Mouse (Mus musculus) embryo, embryonic 11.5 days (tissue): Measurements from ENCODE around the gene Olfr52.
"Not testable (repeated sequence)": the region's sequence is repeated elsewhere in the genome, so short reads cannot be mapped to it uniquely, and the experiment has no call there.

Experiments
- DNase-seq: peaks from one replicate; pipeline ENCODE4 v3.0.0-alpha.2; 2012; ENCODE audit warnings: low read depth, low spot score

Gene Olfr52

GRCm38 (mm10) chr2:86185583-86185982 is at the start of gene Olfr52:
Gene Olfr52, minus strand, starts transcription at chr2:86185683.
- no peak for DNase-seq

GRCm38 (mm10) chr2:86231301-86231700 is 45.8 kb upstream of the Olfr52 start, which contains the start of gene Olfr1047:
Gene Olfr1047, minus strand, starts transcription at chr2:86231401.
- no peak for DNase-seq

GRCm38 (mm10) chr2:86219214-86219613 is 33.7 kb upstream of the Olfr52 start, which contains the start of gene Olfr1046:
Gene Olfr1046, minus strand, starts transcription at chr2:86219314.
- DNase-seq, result no peak

- no peak for DNase-seq
Measured at GRCm38 (mm10) chr2:86202909-86203308, 17.4 kb upstream of the Olfr52 start, which contains the start of gene Olfr1045. Gene Olfr1045, minus strand, starts transcription at chr2:86203009.

- no peak for DNase-seq
Measured at GRCm38 (mm10) chr2:86195863-86196262, 10.4 kb upstream of the Olfr52 start.

GRCm38 (mm10) chr2:86179950-86180349 is 5.5 kb downstream of the Olfr52 start:
- DNase-seq, result no peak

- no peak for DNase-seq
Measured at GRCm38 (mm10) chr2:86177720-86178119, 7.8 kb downstream of the Olfr52 start, which contains the start of gene Olfr1044. Gene Olfr1044, minus strand, starts transcription at chr2:86177820.

GRCm38 (mm10) chr2:86175422-86175821 is 10.1 kb downstream of the Olfr52 start:
- DNase-seq, result not testable (repeated sequence)

- no peak for DNase-seq
Measured at GRCm38 (mm10) chr2:86167422-86167821, 18.1 kb downstream of the Olfr52 start, which contains the start of gene Olfr1043. Gene Olfr1043, minus strand, starts transcription at chr2:86167522.

GRCm38 (mm10) chr2:86161738-86162137 is 23.7 kb downstream of the Olfr52 start, which contains the start of gene Olfr1042:
Gene Olfr1042, minus strand, starts transcription at chr2:86161838.
- no peak for DNase-seq

- DNase-seq, result no peak
Measured at GRCm38 (mm10) chr2:86146632-86147031, 38.9 kb downstream of the Olfr52 start, which contains the start of gene Olfr1040. Gene Olfr1040, minus strand, starts transcription at chr2:86146732.

GRCm38 (mm10) chr2:86135828-86136227 is 49.7 kb downstream of the Olfr52 start, which contains the start of gene Olfr1039:
Gene Olfr1039, minus strand, starts transcription at chr2:86135928.
- DNase-seq, result no peak
